Mouse (Mus musculus) megakaryocyte progenitor cell, adult 5-6 weeks (primary cell): ENCODE results near the gene Gsc2. TPM values are rescaled to one million over a fixed set of nuclear protein-coding genes. Genes with fewer than 3 reads are reported as not detected.
A peak's percentile ranks its signal among the peaks of the same experiment; 100 is the strongest.

Experiments used
- ATAC-seq: replicated peaks from 2 replicates; pipeline ENCODE4 v1.8.0; 2016; ENCODE audit warnings: mild to moderate bottlenecking, moderate TSS enrichment, inconsistent platforms; ENCODE audit not compliant: poor library complexity
- total RNA-seq, 2 experiments: library from RNA; stranded (forward) in 1 of 2; stranded (reverse) in 1 of 2; fragments of 157-497, 149-512 nt in 1 of 2; fragments of 200-1000 nt in 1 of 2; gene quantifications; 2 replicates each; pipeline versions ENCODE4 v1.2.3 to v1.2.4; 2015 to 2017

Gsc2 gene
- total RNA-seq, 2 experiments from 2014 or later, result not detected

DNA sequence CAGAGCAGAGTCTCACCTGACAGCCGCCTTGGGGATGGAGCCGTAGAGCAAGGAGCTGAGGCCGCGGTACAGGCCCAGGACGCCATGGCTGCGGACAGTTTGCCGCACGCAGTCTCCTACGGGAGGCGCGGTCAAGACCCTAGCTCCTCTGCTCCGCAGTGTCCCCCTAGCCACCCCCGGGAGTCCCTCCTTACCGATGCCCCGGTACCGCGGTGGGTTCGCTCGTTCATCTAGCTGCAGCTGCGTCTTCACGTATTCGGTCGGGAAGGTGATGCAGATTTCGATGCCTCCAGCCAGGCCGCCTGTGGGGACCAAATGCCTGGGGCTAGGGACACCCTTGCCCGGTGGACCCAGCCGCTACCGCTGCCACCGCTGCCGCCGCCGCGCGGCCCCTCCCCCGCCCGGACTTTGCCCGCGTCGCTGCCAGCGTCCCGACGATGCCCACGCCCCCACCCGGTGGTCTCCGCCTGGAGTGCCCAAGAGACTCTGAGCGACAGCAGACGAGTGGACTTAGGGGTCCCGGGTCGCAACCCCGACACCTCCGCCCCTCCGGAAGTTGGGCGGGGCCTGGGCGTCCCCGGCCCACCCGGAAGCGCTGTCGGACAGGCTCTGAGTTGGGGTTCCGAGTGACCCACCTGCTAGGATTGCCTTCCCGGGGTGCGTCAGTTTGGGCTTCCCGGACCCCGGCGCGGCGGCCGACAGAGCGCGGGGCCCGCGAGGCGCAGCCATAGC, 12.7 kb upstream of the Gsc2 start:
- ATAC-seq, result no peak

DNA sequence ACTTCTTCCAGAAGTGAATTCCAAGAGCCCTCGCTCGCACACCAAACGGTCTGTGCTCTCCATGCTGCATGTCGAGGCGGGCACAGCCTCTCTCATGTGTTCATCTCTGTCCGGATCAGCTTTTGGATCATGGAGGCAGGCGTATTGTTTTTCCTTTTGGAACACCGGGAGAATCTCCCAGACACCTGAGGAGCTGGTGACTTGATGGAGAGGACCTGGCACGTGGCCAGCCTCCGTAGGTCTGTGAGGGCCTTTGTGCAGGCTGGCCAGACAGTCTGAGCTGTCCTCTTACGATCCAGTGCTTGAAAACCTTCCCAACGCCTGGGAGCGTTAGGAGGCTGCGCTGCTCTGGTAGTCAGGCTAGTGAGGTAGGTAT, 7.3 kb upstream of the Gsc2 start:
- no peak for ATAC-seq

DNA sequence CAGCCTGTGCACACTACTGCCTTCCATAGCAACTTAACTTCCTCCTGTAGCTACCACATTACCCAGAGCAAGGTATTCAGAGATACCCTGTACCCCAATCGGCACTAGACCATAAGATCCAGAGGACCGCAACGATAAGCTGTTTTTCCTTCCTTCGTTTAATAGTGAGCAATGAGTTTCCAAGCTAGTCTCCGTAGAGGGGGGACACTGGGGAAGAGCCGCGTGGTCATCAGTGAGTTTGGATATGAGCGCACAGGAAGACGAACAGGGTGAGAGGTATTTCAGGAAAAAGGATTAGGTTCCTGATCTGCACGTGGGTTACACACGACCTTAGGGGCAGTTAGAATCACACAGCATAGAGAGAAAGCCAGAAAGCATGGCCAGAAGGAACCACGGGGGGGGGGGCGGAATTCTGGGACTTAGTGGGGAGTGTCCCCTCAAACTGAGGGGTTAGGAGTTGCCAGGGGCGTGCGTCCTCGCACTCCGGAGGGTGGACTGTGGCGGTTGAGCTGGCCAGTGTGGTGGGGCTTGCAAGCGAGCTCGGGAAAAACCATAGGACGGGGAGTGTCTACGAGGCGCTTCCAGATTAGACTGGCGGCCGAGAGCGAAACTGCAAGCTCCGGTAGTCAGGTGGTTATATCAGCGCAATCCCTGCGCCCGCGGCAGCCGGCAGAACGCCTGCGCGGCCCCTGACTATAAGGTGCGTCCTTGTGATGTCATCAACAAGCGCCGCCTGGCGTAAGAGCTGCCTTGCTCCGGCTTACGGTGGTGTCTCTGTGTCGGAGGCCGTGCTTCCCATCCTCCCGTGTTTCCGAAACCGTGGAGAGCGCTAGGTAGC, 6.7 kb upstream of the Gsc2 start:
- peak; percentile 93 for ATAC-seq

DNA sequence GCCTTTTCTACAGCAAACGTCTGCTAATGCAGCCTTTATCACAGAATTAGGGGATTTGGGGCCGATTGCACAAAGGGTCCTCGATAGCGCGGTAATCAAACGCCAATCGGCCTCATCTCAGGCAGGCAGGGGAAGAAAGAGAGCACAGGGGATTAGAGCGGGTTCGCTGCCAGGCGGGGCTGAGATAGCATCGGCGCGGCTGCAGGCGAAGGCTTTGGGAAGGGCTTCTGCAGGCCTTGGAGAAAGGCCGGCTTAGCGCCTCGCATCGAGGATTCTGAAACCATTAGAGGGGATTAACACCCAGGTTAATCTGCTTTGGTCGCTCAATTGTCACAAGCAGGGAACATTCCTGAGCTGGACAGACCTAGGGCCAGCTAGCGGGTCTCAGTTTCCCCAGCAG, 5.7 kb upstream of the Gsc2 start:
- ATAC-seq, result no peak

DNA sequence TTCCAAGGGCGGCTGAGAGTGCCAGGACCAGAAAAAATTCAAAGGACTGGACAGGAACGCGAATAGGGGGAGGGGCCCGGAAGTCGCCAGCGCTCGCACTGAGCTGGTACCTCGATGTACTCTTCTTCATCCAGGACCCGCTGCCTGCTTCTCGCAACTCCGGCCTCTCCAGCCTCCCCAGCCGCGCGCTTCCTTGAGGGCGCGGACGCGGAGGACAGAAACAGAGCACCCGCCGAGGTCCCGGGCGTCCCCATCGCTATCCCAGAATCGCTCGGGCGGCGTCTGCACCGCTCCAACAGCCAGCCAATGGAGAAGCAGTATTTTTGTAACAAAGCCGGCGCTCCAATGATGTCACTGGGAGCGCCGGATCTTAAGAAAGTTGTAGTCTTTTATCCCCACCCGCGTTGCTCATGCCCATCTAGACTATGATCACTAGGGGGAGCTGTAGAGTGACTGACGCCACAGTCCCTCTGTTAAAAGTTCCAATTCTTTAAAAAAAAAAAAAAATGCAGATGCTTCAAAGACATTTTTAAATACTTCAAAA, 3.7 kb downstream of the Gsc2 start, which contains the start of gene Ess2:
Gene Ess2 (minus strand): TSS at position 297 of the 544 bp plus-strand sequence.
- ATAC-seq, result peak; percentile 98

DNA sequence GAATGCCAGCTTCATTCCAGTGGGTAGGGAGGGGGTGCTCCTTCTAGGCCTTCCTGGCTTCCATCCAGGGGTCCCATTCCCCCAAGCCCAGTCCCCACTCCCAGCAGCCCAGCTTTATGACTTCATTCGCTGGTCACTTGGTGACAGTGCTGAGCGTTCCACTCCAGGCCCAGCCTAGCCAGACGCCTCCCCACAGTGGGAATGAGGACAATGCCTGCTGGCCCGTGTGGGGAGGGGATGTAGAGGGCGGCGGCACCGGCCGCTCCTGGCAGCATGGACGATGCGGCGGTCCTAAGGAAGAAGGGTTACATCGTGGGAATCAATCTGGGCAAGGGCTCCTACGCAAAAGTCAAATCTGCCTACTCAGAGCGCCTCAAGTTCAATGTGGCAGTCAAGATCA, 16.4 kb downstream of the Gsc2 start, which contains the start of the genes Dgcr2 and Tssk2:
Gene Dgcr2 (minus strand): TSS at position 101 of the 400 bp plus-strand sequence.
Gene Tssk2 (plus strand): TSS at position 176 of the 400 bp plus-strand sequence.
- no peak for ATAC-seq

DNA sequence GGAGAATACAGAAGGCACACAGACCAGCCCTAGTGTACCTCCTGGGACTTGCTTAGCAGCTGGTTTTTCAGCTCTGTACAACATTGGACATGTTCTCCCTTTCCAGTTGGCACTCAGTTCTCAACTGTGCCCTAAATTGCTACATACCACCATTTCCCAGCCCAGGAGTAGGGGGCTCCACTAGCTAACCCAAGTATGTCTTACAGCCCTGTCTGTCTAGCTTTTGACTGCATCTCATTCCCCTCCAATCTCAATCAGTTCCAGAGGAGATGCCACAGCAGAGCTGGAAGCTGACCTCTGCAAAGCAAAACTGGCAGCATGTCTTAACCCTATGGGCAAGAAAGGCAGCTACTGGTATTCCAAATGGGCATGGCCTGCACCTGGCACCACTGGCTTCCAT, 18.8 kb downstream of the Gsc2 start:
- ATAC-seq, result no peak

DNA sequence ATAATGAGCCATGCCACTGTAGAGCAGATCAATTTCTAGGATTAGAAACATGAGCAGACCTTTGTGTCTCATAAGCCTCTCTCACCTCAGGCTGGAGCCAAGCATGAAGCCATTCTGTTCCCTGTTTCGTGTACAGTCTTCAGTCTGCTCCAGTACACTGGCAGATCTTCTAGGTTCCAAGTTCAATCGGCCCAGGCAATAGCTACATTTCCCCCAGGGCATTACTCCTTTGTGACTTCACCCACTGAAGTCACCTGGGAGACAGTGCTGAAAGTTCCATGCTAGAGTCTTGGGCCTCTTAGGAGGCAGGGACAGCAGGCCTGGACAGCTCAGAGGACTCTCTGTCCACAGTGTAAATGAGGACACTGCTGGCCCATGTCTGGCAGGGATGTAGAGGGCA, 20.9 kb downstream of the Gsc2 start, which contains the start of gene Tssk1:
Gene Tssk1 (plus strand): TSS at position 301 of the 400 bp plus-strand sequence.
- ATAC-seq, result no peak

DNA sequence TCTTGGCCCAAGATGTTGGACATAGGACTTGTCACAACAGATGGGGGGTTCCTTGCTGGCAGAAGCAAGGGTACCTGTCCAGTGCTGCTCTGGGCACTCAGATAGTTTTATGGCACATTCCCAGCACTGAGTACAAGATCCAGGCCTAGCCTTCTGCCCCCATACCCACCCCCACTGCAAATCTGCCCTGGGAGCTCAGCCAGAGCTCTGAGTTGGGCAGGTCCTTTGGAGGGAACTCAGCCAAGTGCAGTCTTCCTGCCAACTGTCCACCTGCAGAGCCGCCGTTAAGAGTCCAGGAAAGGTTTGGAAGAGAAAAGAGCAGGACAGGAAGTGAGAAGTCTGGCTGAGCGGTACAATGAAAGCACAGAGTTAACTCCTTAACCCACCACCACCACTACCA, 22.3 kb downstream of the Gsc2 start:
- ATAC-seq, result no peak

DNA sequence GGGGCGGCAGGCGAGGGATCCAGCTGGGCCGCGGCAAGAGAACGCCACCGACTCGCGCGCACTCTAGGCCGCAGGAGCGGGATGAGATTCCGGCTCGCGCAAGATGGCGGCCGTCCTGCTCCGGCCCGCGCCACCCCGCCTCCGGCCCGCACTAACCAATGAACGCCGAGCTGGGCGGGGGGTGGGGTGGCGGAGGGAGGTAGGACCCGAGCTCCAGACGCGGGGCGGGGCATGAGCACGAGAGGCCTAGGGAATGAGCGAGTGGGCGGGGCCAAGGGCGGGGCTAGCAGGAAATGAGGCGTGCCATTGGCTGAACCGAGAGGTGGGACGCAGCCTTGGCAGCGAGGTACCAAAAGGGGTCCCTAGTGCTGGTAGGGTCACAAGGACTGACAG, 23.3 kb downstream of the Gsc2 start, which contains the start of gene Gm20518:
Gene Gm20518 (minus strand): TSS at position 105 of the 393 bp plus-strand sequence.
- peak; percentile 94 for ATAC-seq

DNA sequence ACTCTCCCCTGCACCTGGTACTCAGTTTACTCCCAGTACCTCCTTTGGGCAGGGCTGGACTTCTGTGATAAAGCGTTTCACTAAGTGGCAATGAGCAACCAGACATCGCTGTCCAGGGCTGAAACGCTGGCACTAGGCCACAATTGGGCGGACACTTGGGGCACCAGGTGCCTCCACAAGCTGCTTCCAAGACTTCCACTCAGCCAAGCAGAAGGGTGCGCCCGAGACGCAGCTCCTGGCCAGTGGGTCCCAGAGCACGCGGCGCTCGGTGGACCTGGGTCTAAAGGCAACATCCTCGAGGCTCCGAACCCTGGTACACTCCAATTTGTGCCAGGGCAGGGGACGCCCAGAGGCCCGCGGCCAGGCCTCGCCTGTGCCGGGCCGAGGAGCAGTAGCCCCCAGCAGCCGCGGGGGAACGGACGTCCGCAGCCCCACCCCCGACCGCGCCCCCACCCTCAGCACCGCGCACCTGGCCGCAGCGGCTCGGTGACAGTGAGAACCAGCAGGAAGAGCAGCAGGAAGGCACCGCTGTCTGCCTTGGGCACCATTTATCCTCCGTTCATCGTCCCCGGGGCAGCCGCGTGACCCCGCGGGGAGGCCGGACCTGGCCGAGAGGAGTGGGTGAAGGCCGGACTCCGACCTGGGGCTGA, 23.8 kb downstream of the Gsc2 start:
- peak; percentile 59 for ATAC-seq

DNA sequence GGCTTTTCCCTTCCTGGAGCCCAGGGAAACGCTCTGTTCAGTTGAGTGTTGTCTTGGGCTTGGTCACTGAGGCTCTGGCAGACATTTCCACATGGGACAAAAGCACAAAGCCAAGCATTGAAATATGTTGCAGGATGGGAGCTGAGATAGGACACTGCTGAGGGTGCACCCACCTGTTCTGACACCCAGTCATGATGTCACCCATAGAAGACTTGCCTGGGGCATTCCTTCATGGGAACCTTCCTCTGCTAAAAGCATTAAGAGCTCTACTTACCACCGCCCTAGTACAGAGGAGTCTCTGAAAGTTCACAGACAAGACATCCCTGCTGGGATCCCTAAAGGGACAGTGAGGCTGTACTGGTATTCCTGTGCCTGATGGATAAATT, 24.5 kb downstream of the Gsc2 start:
- ATAC-seq, result no peak

DNA sequence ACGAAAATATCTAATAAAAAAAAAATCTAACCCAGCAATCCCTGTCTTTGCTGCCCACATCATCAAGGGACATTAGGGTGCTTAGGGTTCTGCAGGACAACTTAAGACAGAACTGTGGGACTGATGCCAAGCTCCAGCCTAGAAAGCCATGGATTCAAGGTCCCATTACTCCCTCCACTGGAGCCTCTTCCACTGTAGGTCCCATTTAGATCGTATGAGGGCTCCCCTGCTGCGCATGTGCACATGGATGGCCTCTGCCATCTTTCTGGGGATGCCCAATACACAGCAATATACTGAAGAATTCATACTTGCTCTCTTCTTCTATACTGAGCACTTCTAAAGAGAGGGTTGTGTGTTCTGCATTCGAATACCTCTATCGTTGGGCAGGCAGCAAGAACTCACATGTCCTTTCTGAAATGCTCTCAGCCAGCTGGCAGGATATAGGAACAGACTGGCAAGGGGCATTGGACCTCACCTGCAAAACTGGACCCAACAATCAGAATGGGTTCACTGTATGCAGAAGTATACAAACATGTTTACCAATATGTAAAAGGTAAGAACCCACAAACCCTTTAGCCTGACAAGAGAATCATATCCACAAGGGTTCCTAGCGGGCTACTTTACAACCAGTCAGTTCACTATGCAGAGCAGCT, 25.0 kb downstream of the Gsc2 start:
- ATAC-seq, result no peak

DNA sequence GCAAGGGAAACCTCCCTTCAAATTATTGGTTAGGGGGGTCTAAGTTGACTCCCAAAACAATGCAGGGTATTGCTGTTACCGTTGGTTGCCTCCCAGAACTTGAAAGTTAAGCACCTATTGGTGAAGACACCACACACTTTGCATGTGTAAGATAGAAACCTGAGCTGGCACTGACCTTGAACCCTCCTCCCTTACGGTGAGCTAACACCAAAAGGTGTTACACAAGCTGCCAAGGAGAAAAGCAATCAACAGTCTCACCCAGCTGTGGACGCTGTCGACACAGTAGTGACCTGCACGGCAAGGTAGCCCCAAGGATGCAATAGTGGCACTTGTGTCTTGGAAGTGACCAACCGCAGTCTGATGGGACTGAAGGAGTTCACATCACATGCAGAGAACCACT, 30.7 kb downstream of the Gsc2 start:
- ATAC-seq, result no peak

DNA sequence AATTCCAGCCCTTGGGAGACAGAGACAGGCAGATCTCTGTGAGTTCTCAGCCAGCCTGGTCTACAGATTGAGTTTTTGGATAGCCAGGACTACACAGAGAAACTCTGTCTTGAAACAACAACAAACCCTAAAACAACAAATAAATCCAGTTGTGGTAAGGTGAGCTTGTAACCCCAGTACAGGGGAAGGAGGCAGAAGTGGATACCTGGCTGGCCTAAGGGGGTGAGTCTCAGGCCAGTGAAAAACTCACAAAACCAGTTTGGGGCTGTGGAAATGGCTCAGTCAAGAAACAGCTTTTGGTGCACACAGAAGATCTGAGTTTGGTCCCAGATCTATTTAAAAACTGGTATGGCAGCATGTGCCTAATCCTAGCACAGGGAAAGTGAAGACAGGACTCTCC, 32.7 kb downstream of the Gsc2 start:
- ATAC-seq, result no peak

DNA sequence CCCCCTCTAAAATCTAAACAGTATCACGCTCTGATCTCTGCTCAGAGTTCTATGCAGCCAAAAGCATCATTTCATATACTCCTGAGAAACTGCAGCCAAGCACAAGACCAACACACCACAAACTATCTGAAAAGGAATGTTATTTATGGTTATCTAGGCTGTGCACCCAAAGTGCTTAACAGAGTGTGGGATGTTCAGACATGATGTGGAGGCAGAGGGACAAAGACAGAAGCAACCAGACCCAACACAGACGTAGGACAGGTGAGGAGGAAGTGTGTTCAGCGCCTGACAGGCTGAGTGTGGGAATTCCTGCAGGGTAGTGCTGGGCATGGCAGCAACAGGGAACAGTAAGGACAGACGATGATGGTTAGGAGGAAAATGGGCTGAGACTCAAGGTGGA, 35.3 kb downstream of the Gsc2 start:
- no peak for ATAC-seq

DNA sequence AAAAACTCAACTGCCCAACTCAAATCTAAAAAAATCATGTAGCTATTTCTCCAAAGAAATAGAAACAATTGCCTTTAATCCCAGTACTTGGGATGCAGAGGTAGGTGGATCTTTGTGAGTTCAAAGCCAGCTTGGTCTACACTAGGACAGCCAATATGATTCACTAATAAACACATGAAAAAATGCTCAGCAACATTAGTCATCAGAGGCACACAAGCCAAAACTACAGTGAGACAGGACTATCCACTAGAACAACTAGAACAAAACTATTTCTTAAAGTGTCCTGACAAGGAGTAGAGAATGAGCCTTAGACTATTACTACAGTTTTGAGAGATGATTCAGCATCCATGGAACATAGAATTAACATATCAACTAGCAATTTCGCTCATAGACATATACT, 38.8 kb downstream of the Gsc2 start:
- ATAC-seq, result no peak

DNA sequence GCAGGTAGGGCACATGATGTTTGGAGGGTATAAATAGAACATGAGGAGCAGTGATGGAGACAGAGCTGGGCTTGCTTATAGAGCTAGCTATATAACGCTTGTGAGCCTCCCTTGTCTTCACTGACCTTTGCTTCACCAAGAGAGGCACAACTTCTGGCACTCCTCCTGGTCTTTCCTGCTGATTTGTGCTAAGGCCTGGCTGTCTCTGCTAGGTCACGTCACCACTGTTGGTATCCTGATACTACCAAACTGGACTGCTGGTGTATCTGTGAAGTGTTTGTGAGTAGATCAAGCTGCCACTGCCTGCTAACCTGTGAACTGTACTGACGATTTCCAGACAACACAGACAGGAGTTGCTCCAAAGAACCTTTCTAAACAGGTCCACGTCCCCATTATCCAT, 39.7 kb downstream of the Gsc2 start:
- no peak for ATAC-seq

DNA sequence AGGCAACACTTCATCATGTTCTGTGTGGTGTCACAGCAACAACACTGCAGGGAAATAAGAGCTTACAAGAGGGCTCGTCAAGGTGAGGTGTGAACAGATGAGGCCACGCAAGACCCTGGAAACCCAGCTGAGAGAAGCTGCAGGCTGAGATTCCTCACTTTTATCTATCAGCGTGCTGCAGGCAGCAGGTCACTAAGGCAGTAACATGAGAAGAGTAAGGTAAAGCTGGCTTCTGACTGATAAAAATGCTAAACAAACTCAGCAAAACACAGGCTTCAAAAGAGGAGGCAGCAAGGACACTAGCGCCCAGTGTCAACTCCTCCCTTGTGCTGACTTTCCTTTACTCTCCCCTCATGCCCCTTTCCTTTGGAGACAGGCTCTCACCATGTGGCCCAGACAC, 41.9 kb downstream of the Gsc2 start:
- ATAC-seq, result peak; percentile 42

DNA sequence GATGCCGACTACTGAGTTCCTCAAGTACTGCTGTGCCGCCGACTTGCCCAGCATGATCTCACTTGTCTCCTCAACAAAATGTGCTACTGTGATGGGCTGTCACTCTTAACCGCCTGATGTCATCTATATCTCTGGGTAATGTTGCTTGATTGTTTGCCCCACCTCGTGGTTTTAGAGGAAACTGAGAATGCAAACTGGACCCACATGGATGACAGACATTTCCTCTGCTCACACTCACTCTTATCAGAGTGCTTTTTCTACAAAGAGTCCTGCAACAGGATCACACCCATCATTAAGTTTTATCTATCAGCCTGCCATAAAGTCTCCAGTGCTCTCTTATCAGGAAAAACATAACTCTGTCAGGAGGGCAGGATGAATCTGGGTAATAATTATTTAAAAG, 43.6 kb downstream of the Gsc2 start:
- ATAC-seq, result peak; percentile 82

DNA sequence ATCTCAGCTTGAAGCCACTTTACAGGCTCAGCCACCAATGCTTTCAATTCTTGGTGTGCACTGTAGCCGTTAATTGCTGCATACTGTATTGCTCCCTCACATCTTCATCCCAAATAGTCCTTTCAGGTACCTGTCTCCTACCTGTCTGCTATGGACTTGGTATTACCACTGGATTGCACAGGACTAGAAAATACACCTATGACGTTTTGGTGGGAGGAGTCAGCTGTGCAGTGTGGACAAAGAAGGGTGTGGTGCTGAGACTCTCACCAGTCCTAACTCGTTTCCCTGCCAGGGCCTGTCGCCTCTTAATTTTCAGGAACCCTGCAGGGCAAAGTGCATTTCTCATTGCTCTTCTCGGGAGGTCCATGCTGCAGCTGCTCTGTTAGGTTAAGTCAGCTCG, 49.1 kb downstream of the Gsc2 start:
- 0 out of 2 replicates have a peak, but pooled peaks have one; percentile 11 for ATAC-seq
